Mouse (Mus musculus): ENCODE results near the gene Nppc. TPM values are rescaled to one million over a fixed set of nuclear protein-coding genes. Genes with fewer than 3 reads are reported as not detected.

Nppc gene
- total RNA-seq, 2 experiments from 2014 or later: not detected

DNA sequence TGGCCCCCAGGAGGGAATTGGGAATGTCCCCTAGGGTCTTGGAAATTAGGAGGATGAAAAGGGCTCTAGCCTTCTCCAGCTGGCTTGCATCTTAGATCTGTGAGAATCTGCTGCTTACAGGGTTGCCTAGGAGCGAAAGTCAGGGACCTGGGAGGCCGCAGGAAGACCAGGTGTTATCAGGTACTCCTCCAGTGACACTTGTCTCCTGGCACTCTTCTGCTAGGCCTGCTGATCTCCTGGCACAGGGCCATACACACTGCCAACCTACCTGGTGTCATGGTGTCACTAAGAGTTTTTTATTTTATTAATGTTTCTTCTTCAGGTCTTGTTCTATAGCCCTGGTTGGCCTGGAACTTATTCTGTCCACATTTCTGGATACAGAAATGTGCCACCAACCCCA is 5.3 kb downstream of the Nppc start:
- no peak for ATAC-seq (replicated peaks; ENCODE audit: low FRiP score, poor library complexity, severe bottlenecking)

DNA sequence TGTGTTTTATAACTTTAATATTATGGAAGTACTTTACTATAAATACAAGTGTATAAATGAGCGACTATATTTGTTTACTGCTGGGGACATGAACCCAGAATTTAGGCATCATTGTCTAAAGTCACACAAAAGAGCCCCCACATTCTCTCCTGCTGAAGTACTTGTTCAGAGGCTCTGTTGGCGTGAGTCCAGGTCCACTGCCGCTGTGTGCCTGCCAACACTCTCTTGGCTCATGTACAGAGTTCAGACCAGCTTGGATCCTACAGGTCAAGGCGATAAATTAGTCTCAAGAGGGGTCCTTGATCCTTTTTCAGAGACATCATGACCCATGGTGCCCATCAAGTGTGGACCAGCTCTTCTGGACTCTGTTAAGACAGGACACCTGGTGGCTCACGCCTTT is 13.3 kb downstream of the Nppc start:
- no peak for ATAC-seq (replicated peaks; ENCODE audit: low FRiP score, poor library complexity, severe bottlenecking)

GRCm38 (mm10) chr1:86652675-86653074 is 17.7 kb downstream of the Nppc start:
- ATAC-seq (replicated peaks; ENCODE audit: low FRiP score, poor library complexity, severe bottlenecking): no peak

GRCm38 (mm10) chr1:86650272-86650671 is 20.1 kb downstream of the Nppc start:
- ATAC-seq (replicated peaks; ENCODE audit: low FRiP score, poor library complexity, severe bottlenecking): peak; percentile 75

GRCm38 (mm10) chr1:86647517-86647916 is 22.9 kb downstream of the Nppc start:
- ATAC-seq (replicated peaks; ENCODE audit: low FRiP score, poor library complexity, severe bottlenecking): no peak

DNA sequence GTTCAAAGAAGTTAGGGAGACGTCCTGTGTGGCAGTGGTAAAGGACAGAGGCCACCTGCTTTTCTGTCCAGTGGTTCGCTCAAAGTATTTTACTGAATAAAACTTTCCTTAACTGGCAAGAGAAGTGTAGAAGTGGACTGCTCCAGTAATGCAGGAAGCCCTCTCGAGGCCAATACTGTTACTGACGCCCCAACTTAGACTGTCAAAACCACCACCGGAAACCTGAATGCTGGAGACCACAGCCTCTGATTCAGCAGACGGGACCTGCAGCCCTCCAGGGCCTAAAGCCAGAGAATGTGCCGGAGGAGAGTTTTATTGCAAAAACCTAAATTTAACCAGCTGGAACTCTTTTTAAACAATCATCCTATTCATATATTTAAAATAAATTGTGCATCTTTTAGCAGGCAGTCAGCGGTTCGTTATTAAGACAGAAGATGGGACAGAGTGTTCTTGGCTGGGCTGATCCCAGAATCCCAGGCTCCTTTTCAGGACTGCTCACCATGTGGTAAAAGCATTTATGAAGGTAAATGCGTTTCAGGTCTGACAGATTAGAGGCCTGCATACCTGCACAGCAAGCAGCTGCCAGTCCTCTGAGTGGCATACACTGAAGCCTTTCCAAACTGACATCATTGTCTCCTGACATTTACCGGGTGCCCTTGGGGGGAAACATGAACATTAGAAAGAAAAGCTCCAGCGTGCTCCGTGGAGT is 27.1 kb downstream of the Nppc start:
- no peak for ATAC-seq (replicated peaks; ENCODE audit: low FRiP score, poor library complexity, severe bottlenecking)

DNA sequence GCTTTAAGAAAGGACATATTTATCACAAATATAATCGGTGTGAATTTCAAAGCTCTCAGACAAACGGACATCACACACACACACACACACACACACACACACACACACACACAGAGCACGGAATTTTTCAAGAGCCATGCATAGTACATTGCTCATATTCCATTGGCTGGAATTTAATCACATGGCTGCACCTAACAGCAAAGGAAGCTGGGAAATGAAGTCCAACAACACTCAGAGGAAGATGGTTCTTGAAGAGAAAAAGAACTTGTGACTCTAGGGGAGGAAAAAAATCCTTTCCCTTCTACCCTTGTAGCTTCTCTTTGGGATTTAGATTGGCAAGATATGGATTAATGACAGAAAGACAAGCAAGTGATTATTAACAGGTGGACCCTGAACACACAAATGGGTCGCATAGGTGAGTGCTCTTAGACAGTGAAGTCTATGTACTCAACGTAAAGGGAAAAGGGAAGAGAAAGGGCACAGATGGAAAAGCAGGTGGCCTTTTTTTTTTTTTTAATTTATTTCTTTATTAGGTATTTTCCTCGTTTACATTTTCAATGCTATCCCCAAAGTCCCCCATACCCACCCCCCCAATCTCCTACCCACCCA is 35.5 kb downstream of the Nppc start:
- ATAC-seq (replicated peaks; ENCODE audit: low FRiP score, poor library complexity, severe bottlenecking): no peak

DNA sequence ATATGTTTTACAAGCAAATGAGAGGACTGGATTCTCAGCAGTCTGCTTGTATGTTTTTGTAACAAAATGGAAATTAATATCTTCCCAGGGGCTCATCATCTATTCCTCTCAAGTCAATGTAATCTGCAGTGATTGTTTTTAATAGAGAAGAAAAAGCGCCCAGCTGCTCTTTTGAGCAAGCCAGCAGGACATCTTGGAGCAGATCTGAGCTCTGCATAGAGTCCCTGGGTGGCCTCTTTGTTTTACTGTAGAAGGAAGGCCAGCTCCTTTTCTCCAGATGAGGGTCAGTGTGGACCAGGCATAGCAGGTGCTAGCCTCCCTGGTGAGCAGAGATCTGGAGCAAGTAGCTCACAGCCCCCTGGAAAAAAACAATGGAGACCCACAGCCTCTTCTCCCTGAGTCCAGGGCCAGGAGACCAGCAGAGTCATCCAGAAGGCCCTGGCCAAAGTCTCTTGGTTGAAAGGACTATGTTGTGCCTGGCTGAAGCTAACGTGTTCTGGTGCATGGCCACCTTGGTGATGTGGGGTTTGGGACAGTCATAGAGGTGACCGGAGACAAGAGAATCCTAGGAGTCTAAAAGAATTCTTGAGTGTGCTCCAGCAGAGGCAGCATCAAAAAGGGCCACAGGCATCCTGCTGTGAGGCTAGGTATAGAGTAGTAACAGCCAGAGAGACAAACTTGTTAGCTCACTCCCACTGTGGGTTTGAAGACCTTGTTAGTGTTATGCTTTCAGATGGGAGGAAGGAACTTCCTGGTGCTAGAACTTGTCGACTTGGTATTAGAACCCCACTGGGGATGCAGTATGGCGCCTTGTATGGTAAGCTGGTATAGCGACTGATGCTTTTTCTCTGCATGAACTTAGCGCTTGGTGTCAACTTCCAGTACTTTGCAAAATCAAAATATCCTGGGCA is 36.3 kb downstream of the Nppc start:
- no peak for ATAC-seq (replicated peaks; ENCODE audit: low FRiP score, poor library complexity, severe bottlenecking)

DNA sequence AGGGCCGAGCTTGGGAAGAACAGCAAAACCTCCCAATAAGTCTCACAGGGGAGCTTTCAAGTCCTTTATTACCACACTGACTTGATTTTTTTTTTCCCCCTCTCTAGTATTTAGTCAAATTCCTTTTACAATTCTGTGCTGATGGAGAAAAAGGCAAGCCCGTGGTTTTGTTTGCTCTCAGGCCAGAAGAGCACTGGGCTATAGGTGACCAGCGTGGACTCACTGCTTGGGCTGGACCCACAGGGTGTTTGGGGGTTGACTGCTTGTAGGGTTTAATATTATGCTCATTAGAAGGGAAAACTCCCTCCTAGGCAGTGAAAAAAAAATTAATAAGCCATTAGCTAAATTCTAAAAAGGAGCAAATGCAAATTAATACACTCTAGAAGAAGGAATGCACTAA is 36.9 kb downstream of the Nppc start:
- ATAC-seq (replicated peaks; ENCODE audit: low FRiP score, poor library complexity, severe bottlenecking): no peak

- no peak for ATAC-seq (replicated peaks; ENCODE audit: low FRiP score, poor library complexity, severe bottlenecking)
Measured at GRCm38 (mm10) chr1:86632732-86633380, 37.5 kb downstream of the Nppc start.

DNA sequence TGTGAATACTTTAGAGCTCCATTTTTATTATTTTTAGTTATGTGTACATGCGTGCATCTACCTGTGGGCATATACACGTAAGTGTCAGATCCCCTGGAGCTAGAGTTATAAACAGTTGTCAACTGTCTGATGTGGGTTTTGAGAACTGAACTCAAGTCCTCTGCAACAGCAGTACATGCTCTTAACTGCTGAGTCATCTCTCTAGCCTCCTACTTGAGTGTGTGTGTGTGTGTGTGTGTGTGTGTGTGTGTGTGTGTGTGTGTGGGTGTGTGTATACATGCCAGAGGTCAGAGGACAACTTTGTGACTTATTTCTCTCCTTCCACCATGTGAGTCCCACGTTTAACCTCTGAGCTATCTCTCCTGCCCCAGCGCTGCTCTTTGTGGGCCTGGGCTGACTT is 39.8 kb downstream of the Nppc start:
- no peak for ATAC-seq (replicated peaks; ENCODE audit: low FRiP score, poor library complexity, severe bottlenecking)

- ATAC-seq (replicated peaks; ENCODE audit: low FRiP score, poor library complexity, severe bottlenecking): no peak
Measured at GRCm38 (mm10) chr1:86629936-86630335, 40.4 kb downstream of the Nppc start.

GRCm38 (mm10) chr1:86628270-86628669 is 42.1 kb downstream of the Nppc start:
- no peak for ATAC-seq (replicated peaks; ENCODE audit: low FRiP score, poor library complexity, severe bottlenecking)

GRCm38 (mm10) chr1:86623001-86624000 is 47.1 kb downstream of the Nppc start:
- ATAC-seq (replicated peaks; ENCODE audit: low FRiP score, poor library complexity, severe bottlenecking): no peak

DNA sequence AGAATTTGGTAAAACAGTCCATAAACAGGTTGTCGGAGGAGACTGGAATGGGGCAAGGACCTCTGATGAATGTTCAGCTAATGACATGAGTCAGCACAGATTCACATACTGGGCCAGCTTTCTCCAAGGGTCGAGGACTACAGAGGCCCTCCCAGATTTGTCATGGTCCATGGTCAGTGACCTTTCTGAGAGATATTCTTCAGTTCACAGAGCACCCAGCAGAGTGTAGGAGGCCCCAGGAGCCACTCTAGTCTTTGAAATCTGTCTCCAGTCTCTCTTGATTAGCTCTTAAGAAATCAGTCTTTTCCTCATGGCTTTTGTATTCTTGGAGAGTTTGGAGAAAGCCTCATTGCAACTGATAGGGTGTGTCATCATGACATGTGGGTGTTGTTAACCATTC is 48.1 kb downstream of the Nppc start:
- ATAC-seq (replicated peaks; ENCODE audit: low FRiP score, poor library complexity, severe bottlenecking): no peak

GRCm38 (mm10) chr1:86618454-86619125 is 51.8 kb downstream of the Nppc start:
- ATAC-seq (replicated peaks; ENCODE audit: low FRiP score, poor library complexity, severe bottlenecking): no peak
